Mouse (Mus musculus) thymus, postnatal 25 days (tissue): ENCODE data around the gene Adcy3.

Experiments used
- DNase-seq: peaks from one replicate; pipeline ENCODE4 v3.0.0; 2022

The Adcy3 gene

GRCm38 (mm10) chr12:4249786-4250185 lies 116.9 kb downstream of the Adcy3 start:
- DNase-seq = no peak

- DNase-seq = no peak
Observed at GRCm38 (mm10) chr12:4252742-4253655, 120.1 kb downstream of the Adcy3 start.
